Mouse (Mus musculus) mesoderm, embryonic 11.5 days (tissue): ENCODE measurements around the gene Gm4869.
"Not testable (repeated sequence)": the region's sequence is repeated elsewhere in the genome, so short reads cannot be mapped to it uniquely, and the experiment has no call there.

Experiments used
- DNase-seq: peaks from one replicate; pipeline ENCODE4 v3.0.0-alpha.2; 2012; ENCODE audit warnings: low read depth, low spot score

Gm4869 gene

GRCm38 (mm10) chr5:140445345-140445744 lies at the start of gene Gm4869:
Gm4869 (plus strand) TSS chr5:140445645.
- DNase-seq: no peak

- DNase-seq: no peak
These were observed 49.1 kb upstream of the Gm4869 start for GRCm38 (mm10) chr5:140396166-140396940.

- DNase-seq: no peak
These were observed 42.7 kb upstream of the Gm4869 start for GRCm38 (mm10) chr5:140402640-140403270.

- no peak for DNase-seq
These were observed 40.3 kb upstream of the Gm4869 start for GRCm38 (mm10) chr5:140405126-140405525.

GRCm38 (mm10) chr5:140406666-140407065 lies 38.8 kb upstream of the Gm4869 start:
- DNase-seq: no peak

- DNase-seq: no peak
These were observed 36.6 kb upstream of the Gm4869 start for GRCm38 (mm10) chr5:140408801-140409200.

- DNase-seq: peak; percentile 67
These were observed 34.1 kb upstream of the Gm4869 start for GRCm38 (mm10) chr5:140411339-140411738.

GRCm38 (mm10) chr5:140414647-140415046 lies 30.8 kb upstream of the Gm4869 start:
- no peak for DNase-seq

- no peak for DNase-seq
These were observed 27.3 kb upstream of the Gm4869 start for GRCm38 (mm10) chr5:140418106-140418488.

GRCm38 (mm10) chr5:140418489-140419441 lies 26.7 kb upstream of the Gm4869 start, which contains the start of gene Eif3b:
Eif3b (plus strand) TSS chr5:140419328.
- DNase-seq: peak; percentile 95

- no peak for DNase-seq
These were observed 25.9 kb upstream of the Gm4869 start for GRCm38 (mm10) chr5:140419442-140420080.

- DNase-seq: no peak
These were observed 24.8 kb upstream of the Gm4869 start for GRCm38 (mm10) chr5:140420616-140421015.

DNA sequence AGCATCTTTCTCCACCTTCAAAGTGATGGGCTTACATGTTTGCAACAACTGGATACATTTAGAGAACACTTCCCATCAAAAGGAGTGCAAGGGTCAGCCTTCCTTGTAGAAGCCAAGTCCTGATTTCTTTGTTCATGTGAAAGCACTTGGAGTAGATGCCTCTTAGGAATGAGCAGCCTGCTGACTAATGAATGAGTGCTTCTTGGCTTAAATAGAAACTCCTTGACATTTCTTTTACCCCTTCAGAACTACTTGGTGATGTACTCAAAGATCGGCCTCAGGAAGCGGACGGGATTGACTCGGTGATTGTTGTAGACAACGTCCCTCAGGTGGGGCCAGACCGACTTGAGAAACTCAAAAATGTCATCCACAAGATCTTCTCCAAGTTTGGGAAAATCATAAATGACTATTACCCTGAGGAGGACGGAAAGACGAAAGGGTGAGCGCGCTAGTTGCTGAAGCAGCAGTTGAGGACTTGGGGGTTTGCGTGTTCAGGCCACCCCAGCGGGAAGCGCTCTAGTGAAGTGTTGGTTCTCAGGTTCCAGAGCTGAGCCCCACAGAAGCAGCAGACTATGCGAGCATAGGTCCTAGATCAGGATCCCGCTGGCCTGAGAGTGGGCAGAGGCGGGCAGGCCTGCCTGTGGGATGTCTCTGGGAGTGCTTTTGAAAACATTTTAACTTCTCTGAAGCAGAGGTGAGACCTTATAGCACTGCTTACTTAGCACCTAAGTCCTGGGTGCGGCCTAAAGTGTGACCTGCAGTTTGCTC lies 20.2 kb upstream of the Gm4869 start:
- DNase-seq: no peak

DNA sequence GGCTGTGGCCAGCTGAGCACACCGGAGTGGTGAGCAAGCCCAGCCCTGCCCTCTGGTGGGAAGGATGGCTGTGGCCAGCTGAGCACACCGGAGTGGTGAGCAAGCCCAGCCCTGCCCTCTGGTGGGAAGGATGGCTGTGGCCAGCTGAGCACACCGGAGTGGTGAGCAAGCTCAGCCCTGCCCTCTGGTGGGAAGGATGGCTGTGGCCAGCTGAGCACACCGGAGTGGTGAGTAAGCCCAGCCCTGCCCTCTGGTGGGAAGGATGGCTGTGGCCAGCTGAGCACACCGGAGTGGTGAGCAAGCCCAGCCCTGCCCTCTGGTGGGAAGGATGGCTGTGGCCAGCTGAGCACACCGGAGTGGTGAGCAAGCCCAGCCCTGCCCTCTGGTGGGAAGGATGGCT lies 6.3 kb upstream of the Gm4869 start:
- peak; percentile 27 for DNase-seq

GRCm38 (mm10) chr5:140441406-140441805 lies 4.0 kb upstream of the Gm4869 start:
- DNase-seq: no peak

DNA sequence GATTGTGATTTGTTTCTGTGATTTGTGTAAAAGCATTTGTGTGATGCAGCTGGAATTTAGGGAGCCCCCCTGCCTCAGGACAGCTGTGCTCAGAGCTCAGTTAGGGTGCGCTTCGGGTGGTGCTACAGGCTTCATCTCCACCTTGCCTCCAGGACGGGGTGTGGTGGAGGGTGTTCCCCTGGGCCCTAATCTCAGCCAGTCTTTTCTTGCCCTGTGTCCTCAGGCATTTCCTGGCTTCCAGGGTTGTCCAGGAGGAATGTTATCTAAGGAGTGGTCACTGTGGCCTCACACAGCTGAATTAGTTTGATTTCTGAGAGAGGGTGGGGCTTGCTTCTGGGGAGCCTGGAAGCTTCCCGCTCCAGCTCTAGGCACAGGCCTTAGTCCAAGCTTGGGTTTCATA lies 1.4 kb upstream of the Gm4869 start:
- no peak for DNase-seq

DNA sequence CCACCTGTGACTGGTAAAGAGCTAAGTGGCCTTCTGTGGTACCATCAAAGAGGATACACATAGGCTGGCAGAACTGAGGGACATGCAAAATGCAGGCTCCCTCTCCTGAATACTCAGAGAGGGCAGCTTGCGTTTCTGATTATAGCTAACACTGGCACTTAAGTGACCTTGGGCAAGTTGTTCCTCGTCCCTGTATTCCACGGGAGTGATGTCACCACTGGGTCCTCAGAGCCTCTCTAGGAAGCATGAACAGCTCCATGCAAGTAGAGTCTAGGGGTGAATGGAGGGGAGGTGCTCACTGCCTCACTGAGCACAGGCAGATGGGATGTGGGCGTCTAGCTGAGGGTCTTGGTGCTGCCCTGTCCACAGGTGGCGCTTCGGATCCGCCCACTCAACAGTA lies 609 bp downstream of the Gm4869 start:
- no peak for DNase-seq

GRCm38 (mm10) chr5:140454488-140454887 lies 9.0 kb downstream of the Gm4869 start:
- no peak for DNase-seq

DNA sequence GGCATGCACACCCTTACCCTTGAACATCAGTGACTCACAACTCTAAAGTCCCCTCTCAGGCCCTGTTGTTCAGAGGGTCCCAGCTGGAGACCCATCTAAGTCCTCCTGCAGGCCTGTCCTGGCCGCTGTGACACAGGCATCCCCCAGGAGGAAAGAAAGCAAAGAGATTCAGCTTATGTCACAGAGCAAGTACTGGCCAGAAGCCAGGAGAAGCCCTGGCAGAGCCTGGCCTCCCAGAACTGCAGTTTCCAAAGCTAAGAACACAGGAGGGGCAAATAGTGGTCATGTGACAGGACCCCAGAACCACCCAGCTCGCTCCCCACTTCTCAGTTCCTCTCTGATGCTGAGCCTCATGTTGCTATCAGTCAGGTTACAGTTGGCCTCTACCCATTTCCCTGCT lies 10.0 kb downstream of the Gm4869 start:
- no peak for DNase-seq

DNA sequence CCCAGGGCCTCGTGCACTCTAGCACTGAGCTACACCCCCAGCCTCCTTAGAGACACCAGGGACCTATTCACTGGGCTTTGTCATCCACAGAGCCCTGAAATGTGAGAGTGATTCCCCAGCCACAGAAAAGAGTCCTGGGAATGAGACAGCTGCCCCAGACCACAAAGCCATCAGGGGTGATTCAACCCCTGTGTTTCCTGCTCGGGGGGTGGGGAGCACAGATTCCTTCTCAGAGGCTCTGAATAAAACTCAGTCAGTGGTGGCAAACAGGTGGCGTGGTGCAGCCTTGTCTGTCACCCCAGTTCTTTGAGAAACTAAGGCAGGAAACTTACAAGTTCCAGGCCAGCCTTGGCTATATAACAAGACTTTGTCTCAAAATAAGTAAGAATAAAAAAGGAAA lies 16.0 kb downstream of the Gm4869 start:
- no peak for DNase-seq

DNA sequence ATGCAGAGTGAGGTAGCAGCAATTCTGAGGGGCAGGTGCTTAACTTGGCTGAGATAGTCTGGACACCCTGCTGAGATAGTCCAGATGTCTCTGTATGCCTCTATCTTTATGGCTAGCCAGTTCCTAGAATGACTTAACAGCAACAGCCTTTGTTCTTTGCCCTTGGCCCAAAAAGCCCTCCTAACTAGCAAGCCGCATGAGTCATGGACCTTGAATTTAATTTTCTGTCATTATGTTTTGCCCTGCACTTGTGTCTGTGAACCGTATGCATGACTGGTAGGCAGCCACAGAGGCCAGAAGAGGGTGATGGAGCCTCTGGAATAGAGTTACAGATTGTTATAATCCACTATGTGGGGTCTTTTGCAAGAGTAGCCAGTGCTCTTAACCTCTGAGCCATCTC lies 17.7 kb downstream of the Gm4869 start:
- not testable (repeated sequence) for DNase-seq
